Mouse (Mus musculus) kidney, embryonic 15.5 days (tissue): ENCODE data around the gene Rps6ka5. TPM values are rescaled to one million over a fixed set of nuclear protein-coding genes. Genes with fewer than 3 reads are reported as not detected.

ENCODE experiments used
- ATAC-seq: fragments of 200-750 bp; cut with Nextera tagmentation; replicated peaks from 2 replicates; pipeline ENCODE4 v1.8.0; 2017; ENCODE audit warnings: moderate TSS enrichment; ENCODE audit not compliant: low FRiP score
- H3K27ac ChIP-seq: fragments of 300-500 bp; sonication (generic); 2 replicates; pipeline ENCODE4 v1.5.1; 2015; ENCODE audit warnings: mild to moderate bottlenecking, inconsistent platforms
- H3K27me3 ChIP-seq: fragments of 300-500 bp; sonication (generic); 2 replicates; pipeline ENCODE4 v1.6.1; 2015; ENCODE audit warnings: inconsistent platforms
- H3K36me3 ChIP-seq: fragments of 300-500 bp; sonication (generic); 2 replicates; pipeline ENCODE4 v1.6.1; 2015; ENCODE audit warnings: inconsistent platforms
- H3K4me1 ChIP-seq: fragments of 300-500 bp; sonication (generic); 2 replicates; pipeline ENCODE4 v1.6.1; 2015; ENCODE audit warnings: inconsistent platforms
- H3K4me2 ChIP-seq: fragments of 300-500 bp; sonication (generic); 2 replicates; pipeline ENCODE4 v1.6.1; 2015; ENCODE audit warnings: moderate library complexity, mild to moderate bottlenecking, inconsistent platforms
- H3K4me3 ChIP-seq: fragments of 300-500 bp; sonication (generic); replicated peaks from 2 replicates; pipeline ENCODE4 v1.5.1; 2015; ENCODE audit warnings: mild to moderate bottlenecking, inconsistent platforms
- H3K9ac ChIP-seq: fragments of 300-500 bp; sonication (generic); 2 replicates; pipeline ENCODE4 v1.6.1; 2015; ENCODE audit warnings: mild to moderate bottlenecking, inconsistent platforms
- H3K9me3 ChIP-seq: fragments of 300-500 bp; sonication (generic); replicated peaks from 2 replicates; pipeline ENCODE4 v1.6.1; 2016; ENCODE audit warnings: inconsistent platforms
- WGBS: fragments of 180-500 bp; shearing (Covaris S2); methylation state at CpG from one replicate; pipeline ENCODE4 v1.1.7; 2015; ENCODE audit warnings: mixed read lengths; 5-methylcytosine and 5-hydroxymethylcytosine counted together
- polyA plus RNA-seq: library from polyadenylated mRNA; unstranded; fragments of >200 nt; fragmentation: Nextera tagmentation; extraction: Ambion mirVana; gene quantifications from 2 replicates; pipeline ENCODE4 v1.2.1, GENCODE M21; 2015

Rps6ka5 gene
- polyA plus RNA-seq, 1 experiment from 2014 or later, result 3.9 TPM

- H3K4me3 ChIP-seq, result peak overlapping the region; percentile 91
- H3K4me2 ChIP-seq, result peak overlapping the region; percentile 82
- WGBS, result under 1% methylated on average over 62 of the region's 76 CpGs
- peaks cover 37% of the 10 kb centered on the region for H3K4me1 ChIP-seq
- no peaks in the 10 kb centered on the region for H3K9me3 ChIP-seq
- H3K9ac ChIP-seq, result peak overlapping the region; percentile 93
- peak overlapping the region; percentile 72 for H3K27ac ChIP-seq
- H3K27me3 ChIP-seq, result no peaks in the 10 kb centered on the region
- 0 out of 2 replicates have a peak, but pooled peaks cover 4% of the 10 kb centered on the region for H3K36me3 ChIP-seq
- ATAC-seq, result peak; percentile 74
Observed at GRCm38 (mm10) chr12:100520077-100520793, 206.5 kb downstream of the Rps6ka5 start.

- Histone ChIP-seq H3K27me3 (no peaks in the 10 kb centered on the region), H3K4me3 (peak overlapping the region; percentile 91), H3K9ac (peak overlapping the region; percentile 93), H3K4me2 (peak overlapping the region; percentile 82), H3K9me3 (no peaks in the 10 kb centered on the region), H3K27ac (peak overlapping the region; percentile 37; the same call in 1 of the 2 replicates), H3K4me1 (peaks cover 37% of the 10 kb centered on the region), H3K36me3 (0 out of 2 replicates have a peak, but pooled peaks cover 4% of the 10 kb centered on the region)
- WGBS, result 37% methylated on average over 7 of the region's 7 CpGs
- peak; percentile 5; the same call in 1 of the 2 replicates for ATAC-seq
Observed at GRCm38 (mm10) chr12:100519684-100520076, 207.1 kb downstream of the Rps6ka5 start.

- no peak overlapping the region for H3K27ac ChIP-seq
- WGBS, result 88% methylated on average over 9 of the region's 9 CpGs
- H3K36me3 ChIP-seq, result 0 out of 2 replicates have a peak, but pooled peaks cover 4% of the 10 kb centered on the region
- H3K4me1 ChIP-seq, result peaks cover 40% of the 10 kb centered on the region
- no peak overlapping the region for H3K4me3 ChIP-seq
- no peak for ATAC-seq
- no peak overlapping the region for H3K9ac ChIP-seq
- no peaks in the 10 kb centered on the region for H3K9me3 ChIP-seq
- no peak overlapping the region for H3K4me2 ChIP-seq
- H3K27me3 ChIP-seq, result no peaks in the 10 kb centered on the region
Observed at GRCm38 (mm10) chr12:100517371-100517770, 209.4 kb downstream of the Rps6ka5 start.

- WGBS, result 100% methylated on average over 1 of the region's 1 CpGs
- no peak for ATAC-seq
Observed at GRCm38 (mm10) chr12:100516161-100516838, 210.5 kb downstream of the Rps6ka5 start.

GRCm38 (mm10) chr12:100515493-100515892 is 211.3 kb downstream of the Rps6ka5 start:
- Histone ChIP-seq H3K4me2 (no peak overlapping the region), H3K4me3 (no peak overlapping the region), H3K36me3 (peaks cover 15% of the 10 kb centered on the region), H3K27ac (0 out of 2 replicates have a peak overlapping the region, but pooled peaks have one; percentile 7), H3K27me3 (no peaks in the 10 kb centered on the region), H3K9ac (no peak overlapping the region), H3K9me3 (no peaks in the 10 kb centered on the region), H3K4me1 (peaks cover 32% of the 10 kb centered on the region)
- 79% methylated on average over 4 of the region's 4 CpGs for WGBS
- ATAC-seq, result no peak

More at GRCm38 (mm10) chr12:100516161-100516838, 210.5 kb downstream of the Rps6ka5 start:
- no peak overlapping the region for H3K4me2 ChIP-seq
- H3K4me3 ChIP-seq, result no peak overlapping the region
- H3K9ac ChIP-seq, result no peak overlapping the region
- peaks cover 36% of the 10 kb centered on the region for H3K4me1 ChIP-seq
- H3K36me3 ChIP-seq, result peaks cover 8% of the 10 kb centered on the region
- no peaks in the 10 kb centered on the region for H3K9me3 ChIP-seq
- no peak overlapping the region for H3K27ac ChIP-seq
- H3K27me3 ChIP-seq, result no peaks in the 10 kb centered on the region

GRCm38 (mm10) chr12:100514611-100515010 is 212.2 kb downstream of the Rps6ka5 start:
- Histone ChIP-seq H3K4me1 (peaks cover 35% of the 10 kb centered on the region), H3K27ac (no peak overlapping the region), H3K36me3 (peaks cover 15% of the 10 kb centered on the region), H3K4me3 (no peak overlapping the region), H3K27me3 (no peaks in the 10 kb centered on the region), H3K9ac (no peak overlapping the region), H3K4me2 (no peak overlapping the region), H3K9me3 (no peaks in the 10 kb centered on the region)
- no peak for ATAC-seq
- 59% methylated on average over 1 of the region's 1 CpGs for WGBS

- Histone ChIP-seq H3K36me3 (peaks cover 15% of the 10 kb centered on the region), H3K27me3 (no peaks in the 10 kb centered on the region), H3K4me1 (peaks cover 30% of the 10 kb centered on the region), H3K4me2 (no peak overlapping the region), H3K9ac (no peak overlapping the region), H3K9me3 (no peaks in the 10 kb centered on the region), H3K27ac (no peak overlapping the region), H3K4me3 (no peak overlapping the region)
- WGBS, result 95% methylated on average over 5 of the region's 5 CpGs
- ATAC-seq, result no peak
Observed at GRCm38 (mm10) chr12:100513131-100513530, 213.7 kb downstream of the Rps6ka5 start.

- peaks cover 15% of the 10 kb centered on the region for H3K36me3 ChIP-seq
- WGBS, result 82% methylated on average over 9 of the region's 9 CpGs
- H3K9me3 ChIP-seq, result no peaks in the 10 kb centered on the region
- no peaks in the 10 kb centered on the region for H3K27me3 ChIP-seq
- H3K4me1 ChIP-seq, result peaks cover 30% of the 10 kb centered on the region
- no peak for ATAC-seq
- H3K9ac ChIP-seq, result no peak overlapping the region
- H3K4me3 ChIP-seq, result no peak overlapping the region
- H3K27ac ChIP-seq, result no peak overlapping the region
- H3K4me2 ChIP-seq, result no peak overlapping the region
Observed at GRCm38 (mm10) chr12:100512641-100513040, 214.1 kb downstream of the Rps6ka5 start.

- Histone ChIP-seq H3K4me3 (no peak overlapping the region), H3K9me3 (no peaks in the 10 kb centered on the region), H3K9ac (no peak overlapping the region), H3K27me3 (no peaks in the 10 kb centered on the region), H3K4me1 (peaks cover 23% of the 10 kb centered on the region), H3K27ac (peak overlapping the region; percentile 33; the same call in 1 of the 2 replicates), H3K36me3 (peaks cover 11% of the 10 kb centered on the region), H3K4me2 (no peak overlapping the region)
- WGBS, result 75% methylated on average over 9 of the region's 9 CpGs
- ATAC-seq, result peak; percentile 74
Observed at GRCm38 (mm10) chr12:100509615-100510282, 217.0 kb downstream of the Rps6ka5 start.

GRCm38 (mm10) chr12:100508668-100509067 is 218.1 kb downstream of the Rps6ka5 start:
- H3K36me3 ChIP-seq, result peaks cover 11% of the 10 kb centered on the region
- H3K27me3 ChIP-seq, result no peaks in the 10 kb centered on the region
- no peak overlapping the region for H3K27ac ChIP-seq
- no peak overlapping the region for H3K9ac ChIP-seq
- WGBS, result 80% methylated on average over 5 of the region's 5 CpGs
- no peak overlapping the region for H3K4me2 ChIP-seq
- no peaks in the 10 kb centered on the region for H3K9me3 ChIP-seq
- no peak overlapping the region for H3K4me3 ChIP-seq
- no peak for ATAC-seq
- peaks cover 34% of the 10 kb centered on the region for H3K4me1 ChIP-seq

GRCm38 (mm10) chr12:100505484-100505883 is 221.3 kb downstream of the Rps6ka5 start:
- H3K4me3 ChIP-seq, result no peak overlapping the region
- H3K4me1 ChIP-seq, result peaks cover 33% of the 10 kb centered on the region
- H3K9me3 ChIP-seq, result no peaks in the 10 kb centered on the region
- no peaks in the 10 kb centered on the region for H3K36me3 ChIP-seq
- no peaks in the 10 kb centered on the region for H3K27me3 ChIP-seq
- 95% methylated on average over 1 of the region's 1 CpGs for WGBS
- no peak overlapping the region for H3K9ac ChIP-seq
- no peak overlapping the region for H3K27ac ChIP-seq
- no peak for ATAC-seq
- no peak overlapping the region for H3K4me2 ChIP-seq

GRCm38 (mm10) chr12:100504585-100504984 is 222.2 kb downstream of the Rps6ka5 start:
- Histone ChIP-seq H3K9me3 (no peaks in the 10 kb centered on the region), H3K4me1 (peaks cover 25% of the 10 kb centered on the region), H3K27ac (no peak overlapping the region), H3K9ac (no peak overlapping the region), H3K27me3 (no peaks in the 10 kb centered on the region), H3K4me3 (no peak overlapping the region), H3K36me3 (peaks cover 3% of the 10 kb centered on the region), H3K4me2 (no peak overlapping the region)
- 88% methylated on average over 2 of the region's 2 CpGs for WGBS
- ATAC-seq, result no peak
